Mouse (Mus musculus): ENCODE data around the gene Tigit. TPM values are rescaled to one million over a fixed set of nuclear protein-coding genes. Genes with fewer than 3 reads are reported as not detected.

The Tigit gene
- polyA plus RNA-seq, 1 experiment from 2014 or later = not detected

DNA sequence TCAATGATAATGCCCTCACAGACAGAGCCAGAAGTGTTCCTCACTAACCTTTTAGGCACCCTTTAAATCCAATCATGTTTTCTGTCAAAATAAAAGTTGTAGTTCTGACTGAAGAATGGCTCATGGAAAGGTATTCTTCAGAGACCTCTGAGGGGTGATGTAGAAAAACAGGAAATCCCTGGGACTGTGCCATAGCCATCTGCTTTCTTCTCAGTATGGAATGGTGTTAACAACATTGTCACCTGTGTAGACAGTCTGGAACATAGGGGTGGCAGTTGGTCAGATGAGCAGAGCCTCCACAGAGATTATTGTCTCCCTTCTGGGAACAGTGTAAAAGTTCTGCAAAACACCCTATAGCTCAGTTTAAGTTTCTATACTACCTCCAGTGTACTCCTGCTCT lies 55.9 kb downstream of the Tigit start:
- Histone ChIP-seq H3K27ac (replicated peaks) (no peak overlapping the region), H3K9me3 (no peaks in the 10 kb centered on the region), H3K4me3 (no peak overlapping the region), H3K4me1 (replicated peaks) (peaks cover 10% of the 10 kb centered on the region), H3K27me3 (no peaks in the 10 kb centered on the region), H3K36me3 (peaks cover 34% of the 10 kb centered on the region), H3K9ac (no peak overlapping the region), H3K4me2 (no peak overlapping the region)
- ATAC-seq (ENCODE audit: low FRiP score, low read depth) = no peak

DNA sequence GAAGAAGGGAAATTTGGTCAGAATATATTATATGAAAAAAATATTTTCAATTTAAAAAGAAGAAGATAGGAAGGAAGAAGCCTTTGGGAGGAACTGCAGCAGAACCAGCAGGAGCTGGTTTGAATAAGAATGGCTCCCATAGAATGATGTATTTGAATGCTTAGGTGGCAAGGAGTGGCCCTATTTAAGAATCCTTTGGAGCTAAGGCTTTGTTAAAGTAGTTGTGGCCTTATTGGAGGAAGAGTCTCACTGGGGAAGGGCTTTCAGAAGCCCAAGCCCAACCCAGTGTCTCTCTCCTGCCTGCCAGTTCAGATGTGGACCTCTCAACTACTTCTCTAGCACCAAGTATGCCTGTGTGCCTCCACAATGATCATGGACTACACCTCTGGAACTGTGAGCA lies 56.9 kb downstream of the Tigit start:
- Histone ChIP-seq H3K9ac (no peak overlapping the region), H3K4me3 (no peak overlapping the region), H3K36me3 (peaks cover 29% of the 10 kb centered on the region), H3K4me1 (replicated peaks) (peaks cover 10% of the 10 kb centered on the region), H3K27ac (replicated peaks) (no peak overlapping the region), H3K4me2 (no peak overlapping the region), H3K27me3 (no peaks in the 10 kb centered on the region), H3K9me3 (no peaks in the 10 kb centered on the region)
- no peak for ATAC-seq (ENCODE audit: low FRiP score, low read depth)

GRCm38 (mm10) chr16:43604399-43605013 lies 59.4 kb downstream of the Tigit start:
- Histone ChIP-seq H3K9me3 (no peaks in the 10 kb centered on the region), H3K4me1 (replicated peaks) (peaks cover 10% of the 10 kb centered on the region), H3K27me3 (no peaks in the 10 kb centered on the region), H3K27ac (replicated peaks) (peak overlapping the region; percentile 68), H3K4me2 (no peak overlapping the region), H3K9ac (no peak overlapping the region), H3K4me3 (no peak overlapping the region), H3K36me3 (peaks cover 13% of the 10 kb centered on the region)
- no peak for ATAC-seq (ENCODE audit: low FRiP score, low read depth)
- 23% methylated on average over 4 of the region's 4 CpGs for WGBS

- Histone ChIP-seq H3K36me3 (peaks cover 8% of the 10 kb centered on the region), H3K4me2 (0 out of 2 replicates have a peak overlapping the region, but pooled peaks have one; percentile 27), H3K4me1 (replicated peaks) (peaks cover 10% of the 10 kb centered on the region), H3K4me3 (no peak overlapping the region), H3K9me3 (no peaks in the 10 kb centered on the region), H3K9ac (no peak overlapping the region), H3K27ac (replicated peaks) (peak overlapping the region; percentile 68), H3K27me3 (no peaks in the 10 kb centered on the region)
- no peak for ATAC-seq (ENCODE audit: low FRiP score, low read depth)
- 5% methylated on average over 9 of the region's 9 CpGs for WGBS
Measured at GRCm38 (mm10) chr16:43603591-43604141, 60.3 kb downstream of the Tigit start.

GRCm38 (mm10) chr16:43602573-43602972 lies 61.4 kb downstream of the Tigit start:
- Histone ChIP-seq H3K36me3 (peaks cover 7% of the 10 kb centered on the region), H3K27ac (replicated peaks) (no peak overlapping the region), H3K27me3 (no peaks in the 10 kb centered on the region), H3K4me2 (no peak overlapping the region), H3K4me3 (no peak overlapping the region), H3K9me3 (no peaks in the 10 kb centered on the region), H3K4me1 (replicated peaks) (peaks cover 10% of the 10 kb centered on the region), H3K9ac (no peak overlapping the region)
- ATAC-seq (ENCODE audit: low FRiP score, low read depth) = no peak
- 74% methylated on average over 4 of the region's 4 CpGs for WGBS

DNA sequence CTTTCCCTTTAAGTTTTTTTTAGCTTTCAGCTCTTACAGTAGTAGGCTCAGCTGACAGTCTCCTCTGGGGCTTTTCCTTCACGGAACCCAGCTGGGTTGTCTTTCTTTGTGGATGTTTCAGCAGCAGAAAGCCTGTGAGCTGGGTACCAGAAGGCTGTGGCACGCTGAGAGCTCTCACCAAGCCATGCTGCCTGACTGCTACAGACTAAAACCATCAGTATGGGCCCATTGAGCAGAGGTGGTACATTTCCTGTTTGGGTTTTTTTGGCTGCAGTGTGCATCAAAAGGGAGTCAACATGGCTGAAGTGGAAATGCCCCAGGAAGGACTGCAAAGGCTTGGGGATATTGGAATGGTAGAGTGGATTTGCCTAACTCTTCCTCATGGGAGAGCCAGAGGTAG lies 64.2 kb downstream of the Tigit start:
- ATAC-seq (ENCODE audit: low FRiP score, low read depth) = no peak

More for the DNA sequence above, 64.2 kb downstream of the Tigit start:
- Histone ChIP-seq H3K27me3 (no peaks in the 10 kb centered on the region), H3K4me2 (no peak overlapping the region), H3K4me1 (replicated peaks) (peaks cover 10% of the 10 kb centered on the region), H3K9ac (no peak overlapping the region), H3K36me3 (no peaks in the 10 kb centered on the region), H3K27ac (replicated peaks) (no peak overlapping the region), H3K9me3 (no peaks in the 10 kb centered on the region), H3K4me3 (no peak overlapping the region)
- 66% methylated on average over 2 of the region's 2 CpGs for WGBS

MicroRNAs encoded within 50 kb of the gene (microRNA counts, 519-probe panel; counts per million panel counts)
- not detected for microRNA mmu-miR-568

Small RNA genes lying within 50 kb of the gene (microRNA-seq; reads per million reads assigned to microRNA genes)
- gene Mir568 = not detected

Other genes starting within 250 kb of the Tigit start
- not detected in 2 replicates for gene Drd3, start 89.9 kb upstream of the Tigit start, polyA plus RNA-seq (2015; fragmentation: Nextera tagmentation; extraction: Ambion mirVana)
- gene Ccdc191, start 225.7 kb upstream of the Tigit start, polyA plus RNA-seq (2015; fragmentation: Nextera tagmentation; extraction: Ambion mirVana) = 8.9 and 9.2 TPM in 2 replicates